Mouse (Mus musculus) kidney, embryonic 14.5 days (tissue): ENCODE measurements around the gene Clec4n. TPM values are rescaled to one million over a fixed set of nuclear protein-coding genes. Genes with fewer than 3 reads are reported as not detected.
"Not testable (repeated sequence)": the region's sequence is repeated elsewhere in the genome, so short reads cannot be mapped to it uniquely, and the experiment has no call there.

Experiments
- ATAC-seq: fragments of 200-750 bp; cut with Nextera tagmentation; 2 replicates; pipeline ENCODE4 v1.8.0; 2017; ENCODE audit warnings: moderate number of reproducible peaks, mild to moderate bottlenecking, moderate TSS enrichment, moderate library complexity; ENCODE audit not compliant: low FRiP score, low TSS enrichment
- H3K27ac ChIP-seq: fragments of 300-500 bp; sonication (generic); 2 replicates; pipeline ENCODE4 v1.5.1; 2014; ENCODE audit warnings: low read depth, mild to moderate bottlenecking, low read length, moderate library complexity, mixed read lengths
- H3K27me3 ChIP-seq: fragments of 300-500 bp; sonication (generic); 2 replicates; pipeline ENCODE4 v1.6.1; 2014; ENCODE audit warnings: mild to moderate bottlenecking, low read length; ENCODE audit not compliant: control insufficient read depth, insufficient read depth
- H3K36me3 ChIP-seq: fragments of 300-500 bp; sonication (generic); 2 replicates; pipeline ENCODE4 v1.6.1; 2014; ENCODE audit warnings: low read length, mixed read lengths; ENCODE audit not compliant: control insufficient read depth, insufficient read depth
- H3K4me1 ChIP-seq: fragments of 300-500 bp; sonication (generic); 2 replicates; pipeline ENCODE4 v1.6.1; 2014; ENCODE audit warnings: low read length, mixed read lengths; ENCODE audit not compliant: control insufficient read depth, insufficient read depth
- H3K4me2 ChIP-seq: fragments of 300-500 bp; sonication (generic); replicated peaks from 2 replicates; pipeline ENCODE4 v1.6.1; 2014; ENCODE audit warnings: low read depth, mild to moderate bottlenecking, low read length
- H3K4me3 ChIP-seq: fragments of 300-500 bp; sonication (generic); 2 replicates; pipeline ENCODE4 v1.5.1; 2014; ENCODE audit warnings: mild to moderate bottlenecking, low read length
- H3K9ac ChIP-seq: fragments of 300-500 bp; sonication (generic); 2 replicates; pipeline ENCODE4 v1.6.1; 2014; ENCODE audit warnings: low read depth, mild to moderate bottlenecking, low read length, moderate library complexity
- H3K9me3 ChIP-seq: fragments of 300-500 bp; sonication (generic); 2 replicates; pipeline ENCODE4 v1.6.1; 2016; ENCODE audit warnings: low read length; ENCODE audit not compliant: control insufficient read depth
- WGBS: fragments of 180-500 bp; shearing (Covaris S2); extraction: QIAGEN DNeasy Blood & Tissue Kit; methylation state at CpG from one replicate; pipeline ENCODE4 v1.1.7; 2014; 5-methylcytosine and 5-hydroxymethylcytosine counted together
- polyA plus RNA-seq: library from polyadenylated mRNA; unstranded; fragments of >200 nt; fragmentation: Nextera tagmentation; extraction: Ambion mirVana; gene quantifications from 2 replicates; pipeline ENCODE4 v1.2.1, GENCODE M21; 2014

The Clec4n gene
- polyA plus RNA-seq, 1 experiment from 2014 or later = 2.2 TPM

DNA sequence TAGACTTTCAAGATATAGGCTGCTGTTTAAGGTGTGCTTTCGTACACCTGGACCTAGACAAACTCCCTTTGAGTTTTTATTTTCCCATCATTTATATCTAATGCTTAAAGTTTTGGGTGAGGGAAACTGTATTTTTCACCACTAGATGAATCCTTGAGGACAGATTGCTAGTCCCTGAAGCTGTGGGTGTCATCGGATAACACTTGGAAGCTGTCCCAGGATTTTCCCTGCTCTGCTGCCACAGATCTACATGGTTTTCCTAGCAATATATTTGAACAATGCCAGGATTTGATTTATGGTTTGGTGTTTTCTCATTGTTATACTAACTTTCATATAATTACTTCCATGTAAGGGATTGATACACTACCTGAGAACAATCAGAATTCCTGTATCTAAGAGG, 49.8 kb downstream of the Clec4n start:
- H3K4me2 ChIP-seq = no peak overlapping the region
- H3K4me3 ChIP-seq = no peak overlapping the region
- no peak for ATAC-seq
- no peaks in the 10 kb centered on the region for H3K36me3 ChIP-seq
- WGBS = 89% methylated on average over 2 of the region's 2 CpGs
- no peak overlapping the region for H3K27ac ChIP-seq
- no peaks in the 10 kb centered on the region for H3K9me3 ChIP-seq
- no peaks in the 10 kb centered on the region for H3K4me1 ChIP-seq
- H3K9ac ChIP-seq = no peak overlapping the region
- H3K27me3 ChIP-seq = no peaks in the 10 kb centered on the region

DNA sequence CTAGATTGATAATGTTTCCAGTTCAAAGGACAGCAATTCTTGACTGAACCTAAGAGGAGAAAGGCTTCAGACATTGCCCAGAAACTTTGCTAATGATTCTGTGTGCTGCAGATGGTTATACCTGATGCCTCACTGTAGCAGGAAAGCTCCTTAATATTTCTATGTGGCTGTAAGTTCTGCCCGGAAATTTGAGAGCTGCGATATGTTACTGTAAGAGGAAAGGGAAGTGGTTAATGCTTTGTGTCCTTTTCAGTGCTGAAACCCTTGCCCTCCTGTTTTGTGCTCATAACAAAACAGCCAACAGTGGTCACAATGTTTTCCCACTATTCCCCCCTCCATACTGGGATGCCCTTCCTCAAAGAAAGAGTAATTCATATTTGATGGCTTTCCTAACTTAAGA, 56.7 kb downstream of the Clec4n start:
- Histone ChIP-seq H3K27me3 (no peaks in the 10 kb centered on the region), H3K4me1 (no peaks in the 10 kb centered on the region), H3K9ac (no peak overlapping the region), H3K27ac (no peak overlapping the region), H3K4me3 (no peak overlapping the region), H3K9me3 (no peaks in the 10 kb centered on the region), H3K36me3 (no peaks in the 10 kb centered on the region), H3K4me2 (no peak overlapping the region)
- no peak for ATAC-seq
- WGBS = 87% methylated on average over 2 of the region's 2 CpGs

DNA sequence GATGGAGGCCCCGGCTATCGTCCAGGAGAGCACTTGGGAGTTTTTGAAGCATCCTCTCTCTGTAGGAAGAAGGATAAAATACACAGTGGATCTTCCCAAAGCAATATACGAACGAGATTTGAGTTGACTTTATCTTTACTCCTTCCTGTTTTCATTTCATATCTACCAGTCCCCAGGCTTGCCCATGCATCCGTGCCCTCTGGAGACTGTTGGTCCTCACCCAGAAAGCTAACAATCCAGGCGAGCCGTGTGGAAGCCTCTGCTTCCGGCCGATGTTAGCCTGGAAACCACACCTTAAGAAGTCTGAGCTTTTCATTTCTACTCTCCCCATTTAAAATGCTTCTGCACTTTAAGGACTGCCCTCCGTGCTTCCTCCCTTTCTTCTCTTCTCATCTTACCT, 59.3 kb downstream of the Clec4n start:
- ATAC-seq = no peak
- Histone ChIP-seq H3K4me1 (no peaks in the 10 kb centered on the region), H3K27me3 (no peaks in the 10 kb centered on the region), H3K4me3 (no peak overlapping the region), H3K9me3 (no peaks in the 10 kb centered on the region), H3K9ac (no peak overlapping the region), H3K4me2 (no peak overlapping the region), H3K27ac (no peak overlapping the region), H3K36me3 (no peaks in the 10 kb centered on the region)
- WGBS = 82% methylated on average over 10 of the region's 10 CpGs

DNA sequence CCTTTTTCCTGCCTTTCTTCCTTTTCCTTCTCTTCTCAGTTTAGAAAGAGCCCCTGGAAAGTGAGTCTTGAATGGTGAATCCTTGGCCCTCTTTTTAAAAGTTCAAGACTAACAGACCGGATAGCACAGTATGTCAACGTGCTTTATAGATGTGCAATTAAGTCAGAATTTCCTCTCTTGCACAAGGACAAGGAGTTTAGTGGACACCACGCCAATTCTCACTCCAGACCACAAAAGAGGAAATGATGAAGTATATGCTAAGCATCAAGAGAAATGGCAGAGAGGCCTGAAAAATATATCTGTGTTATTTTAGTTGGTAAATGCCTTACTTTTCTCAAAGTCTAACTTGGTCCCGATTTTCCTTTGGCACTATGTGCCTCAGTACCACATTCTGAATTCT, 60.1 kb downstream of the Clec4n start, which contains the start of gene Clec4e:
Gene Clec4e, minus strand, starts transcription at position 118 of the 400 bp plus-strand sequence.
- Histone ChIP-seq H3K27me3 (no peaks in the 10 kb centered on the region), H3K27ac (no peak within 1 kb of the TSS), H3K4me2 (no peak within 1 kb of the TSS), H3K36me3 (no peaks in the 10 kb centered on the region), H3K4me1 (no peaks in the 10 kb centered on the region), H3K9ac (no peak within 1 kb of the TSS), H3K4me3 (no peak within 1 kb of the TSS), H3K9me3 (no peaks in the 10 kb centered on the region)
- ATAC-seq = no peak
- 83% methylated on average over 4 of the region's 4 CpGs for WGBS

DNA sequence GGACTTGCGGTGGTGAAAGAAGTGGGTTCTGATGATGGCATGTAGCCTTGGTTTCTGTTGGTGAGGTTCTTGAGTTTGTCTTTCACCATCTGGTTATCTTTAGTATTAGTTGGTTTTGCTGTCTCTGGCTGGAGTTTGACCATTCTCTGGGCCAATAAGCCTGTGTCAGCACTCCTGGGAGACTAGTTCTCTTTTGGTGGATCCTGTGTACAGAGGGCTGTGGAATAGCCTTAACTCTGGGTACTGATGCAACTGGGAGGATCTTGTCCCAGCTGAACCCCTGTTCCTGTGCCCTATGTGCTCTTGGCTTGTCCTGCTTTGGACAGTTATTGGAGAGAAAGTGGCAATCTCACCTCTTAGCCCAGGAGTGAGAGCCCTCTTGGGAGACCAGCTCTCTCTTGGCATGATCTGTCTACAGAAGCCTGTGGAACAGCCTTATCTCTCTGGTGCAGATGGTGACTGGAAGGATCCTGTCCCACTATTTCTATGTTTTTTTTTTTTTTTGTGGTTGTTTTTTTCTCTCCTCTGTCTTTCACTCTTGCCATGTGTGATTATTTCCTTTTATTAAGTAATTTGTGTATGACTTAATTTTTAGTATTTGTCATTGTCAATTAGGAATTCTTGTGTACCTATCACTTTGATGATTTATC, 63.2 kb downstream of the Clec4n start:
- WGBS = 94% methylated on average over 1 of the region's 1 CpGs
- Histone ChIP-seq H3K36me3 (no peaks in the 10 kb centered on the region), H3K4me3 (no peak overlapping the region), H3K9ac (no peak overlapping the region), H3K4me2 (no peak overlapping the region), H3K27ac (no peak overlapping the region), H3K9me3 (no peaks in the 10 kb centered on the region), H3K4me1 (no peaks in the 10 kb centered on the region), H3K27me3 (no peaks in the 10 kb centered on the region)
- no peak for ATAC-seq

DNA sequence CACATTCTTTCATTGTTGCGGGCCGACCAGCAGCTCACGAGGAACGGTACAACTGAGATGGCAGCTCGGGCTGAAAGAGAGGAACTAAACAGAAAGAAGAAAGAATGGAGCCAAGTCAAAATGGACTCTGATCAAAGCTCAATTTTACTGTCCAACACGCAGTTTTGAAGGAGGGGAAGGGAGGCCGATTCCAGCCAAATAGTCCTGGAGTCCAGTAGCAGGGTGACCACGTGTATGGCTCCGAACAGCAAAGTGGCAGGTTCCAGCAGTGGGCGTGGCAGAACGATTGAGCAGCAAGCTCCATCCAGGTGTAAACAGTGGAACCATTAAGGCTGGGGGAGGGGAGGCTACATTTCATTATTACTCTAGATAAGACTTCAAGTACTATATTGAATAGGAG, 63.9 kb downstream of the Clec4n start:
- not testable (repeated sequence) for H3K36me3 ChIP-seq, ATAC-seq, H3K27ac ChIP-seq, H3K9ac ChIP-seq, H3K9me3 ChIP-seq, H3K4me2 ChIP-seq, H3K27me3 ChIP-seq, H3K4me3 ChIP-seq, H3K4me1 ChIP-seq
- WGBS = 90% methylated on average over 11 of the region's 11 CpGs

Other genes starting within 250 kb of the Clec4n start
- not detected in 2 replicates for gene Clec4a4, start 239.5 kb upstream of the Clec4n start, polyA plus RNA-seq
- gene Clec4b1, start 179.9 kb upstream of the Clec4n start, polyA plus RNA-seq = 0.34 TPM in 1 of 2 replicates, not detected in the other
- gene Clec4a2, start 123.4 kb upstream of the Clec4n start, polyA plus RNA-seq = 1.9 and 3.2 TPM in 2 replicates
- gene Clec4b2, start 57.0 kb upstream of the Clec4n start, polyA plus RNA-seq = not detected in 2 replicates
- 0.23 TPM in 1 of 2 replicates, not detected in the other for gene Clec4d, start 32.3 kb downstream of the Clec4n start, polyA plus RNA-seq
- gene Clec4e, start 60.0 kb downstream of the Clec4n start, polyA plus RNA-seq = 0.29 TPM in 1 of 2 replicates, not detected in the other
- not detected in 2 replicates for gene Vmn2r19, start 78.5 kb downstream of the Clec4n start, polyA plus RNA-seq
- gene Vmn2r20, start 188.3 kb downstream of the Clec4n start, polyA plus RNA-seq = not detected in 2 replicates